Mouse (Mus musculus): Measurements from ENCODE around the gene Aaed1.

DNA sequence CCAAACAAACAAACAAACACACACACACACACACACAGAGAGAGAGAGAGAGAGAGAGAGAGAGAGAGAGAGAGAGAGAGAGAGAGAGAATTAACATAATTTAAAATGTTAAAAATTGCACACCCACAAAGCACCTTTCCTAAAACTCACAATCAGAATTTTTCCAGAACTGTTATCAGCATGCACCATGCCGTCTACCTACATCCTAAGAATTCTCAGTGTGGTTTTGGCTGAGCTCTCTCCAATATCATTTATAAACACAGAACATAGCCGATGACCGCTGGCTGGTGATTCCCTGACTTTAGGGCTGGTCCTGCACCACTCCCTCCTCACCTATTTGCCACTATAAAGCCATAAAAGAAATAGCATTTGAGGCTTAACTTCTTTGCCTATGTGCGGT is 44.1 kb downstream of the Aaed1 start:
- no peak for TF ChIP-seq CTCF (conservative IDR thresholded peaks at IDR 0.05; ENCODE audit: low read length)
- no peak for TF ChIP-seq NANOG (IDR thresholded peaks at IDR 0.05; ENCODE audit: borderline replicate concordance, low read length)
- no peak for TF ChIP-seq POU5F1 (IDR thresholded peaks at IDR 0.05; ENCODE audit: borderline replicate concordance, low read length)
